Mouse (Mus musculus) heart, postnatal 0 days (tissue): Measurements from ENCODE around the gene Capn10.

ENCODE experiments used
- CTCF ChIP-seq: IDR thresholded peaks from 2 replicates; pipeline ENCODE4 v1.5.1; 2016; ENCODE audit warnings: antibody characterized with exemption, control low read depth, low read depth
- EP300 ChIP-seq: IDR thresholded peaks from 2 replicates; pipeline ENCODE4 v1.6.1; 2016; ENCODE audit warnings: antibody characterized with exemption, low read depth

- no peak for TF ChIP-seq CTCF
- no peak for TF ChIP-seq EP300
Measured at GRCm38 (mm10) chr1:92888901-92889655, 45.1 kb upstream of the Capn10 start.
